Mouse (Mus musculus) cerebellum, adult 2 months (tissue): ENCODE data around the gene 2010003K11Rik.

ENCODE experiments used
- CTCF ChIP-seq: fragments of 200-500 bp; IDR thresholded peaks from 2 replicates; pipeline ENCODE4 v1.5.1; 2011; ENCODE audit warnings: low read depth, mild to moderate bottlenecking, control low read depth, low read length, moderate library complexity, borderline replicate concordance; ENCODE audit not compliant: insufficient read depth
- POLR2A ChIP-seq: fragments of 200-500 bp; IDR thresholded peaks from 2 replicates; pipeline ENCODE4 v1.6.1; 2011; ENCODE audit warnings: low read length, control low read depth, borderline replicate concordance; ENCODE audit not compliant: insufficient read depth

DNA sequence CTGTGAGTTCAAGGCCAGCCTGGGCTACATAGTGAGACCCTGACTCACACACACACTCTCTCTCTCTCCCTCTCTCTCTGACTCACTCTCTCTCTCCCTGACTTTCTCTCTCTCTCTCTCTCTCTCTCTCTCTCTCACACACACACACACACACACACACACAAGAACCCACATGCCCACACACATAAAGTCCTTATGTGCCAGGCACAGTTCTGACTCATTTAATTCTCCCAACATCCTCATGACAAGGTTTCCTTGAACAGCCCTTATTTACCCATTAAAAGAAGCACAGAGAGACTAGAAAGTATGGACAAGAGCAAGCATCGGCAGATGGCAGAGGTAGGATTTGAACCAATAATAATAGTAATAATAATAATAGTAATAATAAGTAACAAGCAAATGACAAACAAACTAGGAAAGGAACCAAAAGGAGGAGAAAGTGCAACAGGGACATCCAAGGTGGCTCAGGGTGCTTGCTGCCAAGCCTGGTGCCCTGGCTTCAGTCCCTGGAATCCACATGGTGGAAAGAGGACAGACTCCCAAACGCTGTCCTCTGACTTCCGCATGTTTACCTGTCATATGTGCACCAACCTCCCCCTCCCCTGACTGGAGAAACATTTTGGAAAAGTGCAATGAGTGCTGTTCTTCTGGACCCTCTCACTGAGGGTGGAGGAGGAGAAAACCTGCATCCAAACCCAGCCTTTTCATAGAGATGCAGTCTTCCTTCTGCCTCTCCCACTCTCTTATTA lies 16.1 kb downstream of the 2010003K11Rik start:
- no peak for TF ChIP-seq CTCF
- no peak for TF ChIP-seq POLR2A
